Mouse (Mus musculus) thymus, adult 2 months (tissue): ENCODE measurements around the gene Arntl.

Experiments
- CTCF ChIP-seq: fragments of 200-500 bp; IDR thresholded peaks from 2 replicates; pipeline ENCODE4 v1.5.1; 2012; ENCODE audit warnings: mild to moderate bottlenecking, control low read depth, low read length, moderate library complexity, borderline replicate concordance; ENCODE audit not compliant: control insufficient read depth, poor library complexity, insufficient read depth; ENCODE audit errors: extremely low read depth
- POLR2A ChIP-seq: fragments of 200-500 bp; IDR thresholded peaks from 2 replicates; pipeline ENCODE4 v1.6.1; 2012; ENCODE audit warnings: mild to moderate bottlenecking, low read length, control low read depth, moderate library complexity; ENCODE audit not compliant: control insufficient read depth, poor library complexity, insufficient read depth; ENCODE audit errors: extremely low read depth

DNA sequence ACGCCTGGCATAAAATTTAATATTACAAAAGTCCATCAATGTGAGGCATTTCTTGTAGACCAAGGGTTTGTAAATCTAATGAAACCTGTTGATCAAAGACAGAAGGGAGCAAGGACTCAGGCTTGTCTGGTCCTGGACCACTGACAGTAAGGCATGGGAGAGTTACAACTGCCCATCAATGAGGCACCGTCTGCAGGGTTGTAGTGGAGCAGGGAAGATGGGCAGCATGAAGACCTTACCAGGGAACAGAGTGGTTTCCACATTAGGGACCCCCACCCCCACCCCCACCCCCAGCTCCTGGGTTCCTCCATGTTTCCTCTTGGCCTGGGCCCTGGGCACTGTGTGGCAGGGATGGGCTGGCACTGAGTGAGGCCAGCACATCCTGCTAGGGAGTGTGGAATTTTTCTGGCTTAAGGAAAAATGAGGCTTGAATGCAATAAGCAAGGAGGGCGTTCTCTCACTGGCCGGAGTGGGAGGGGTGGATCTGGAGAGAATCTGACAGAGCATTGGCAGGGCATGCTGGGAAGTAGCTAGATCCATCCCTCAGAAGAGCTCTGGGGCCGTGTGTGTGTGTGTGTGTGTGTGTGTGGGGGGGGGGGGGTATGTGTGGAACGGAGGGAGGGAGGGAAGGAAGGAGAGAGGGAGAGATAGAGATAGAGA lies 65.2 kb downstream of the Arntl start:
- TF ChIP-seq POLR2A (no peak), CTCF (no peak)
